Mouse (Mus musculus) MEL (cell line): ENCODE data around the gene Mgat5. TPM values are rescaled to one million over a fixed set of nuclear protein-coding genes. Genes with fewer than 3 reads are reported as not detected.

Source experiments
- DNase-seq: peaks from one replicate; pipeline ENCODE4 v3.0.0; 2011; ENCODE audit warnings: low read depth, low spot score
- H3K27ac ChIP-seq: 2 replicates; pipeline ENCODE4 v1.5.1; 2012; ENCODE audit warnings: low read depth, mild to moderate bottlenecking, control low read depth, low read length, moderate library complexity; ENCODE audit not compliant: control insufficient read depth
- H3K27me3 ChIP-seq, 2 experiments: fragments of 150-350 bp in 1 of 2; sonication (generic) in 1 of 2; 2 replicates each; pipeline ENCODE4 v1.6.1; 2012; ENCODE audit warnings: low read length in 2 of 2, mild to moderate bottlenecking in 2 of 2, improper control_type of control experiment in 1 of 2, moderate library complexity in 1 of 2; ENCODE audit not compliant: insufficient read depth in 2 of 2, control insufficient read depth in 1 of 2
- H3K36me3 ChIP-seq, 2 experiments: 2 replicates each; pipeline ENCODE4 v1.6.1; 2012 to 2014; ENCODE audit warnings: low read length in 2 of 2, improper control_type of control experiment in 1 of 2, inconsistent platforms in 1 of 2, mild to moderate bottlenecking in 1 of 2; ENCODE audit not compliant: insufficient read depth in 2 of 2, control insufficient read depth in 1 of 2
- H3K4me1 ChIP-seq, 2 experiments: fragments of 150-350 bp in 1 of 2; sonication (generic) in 1 of 2; 2 replicates each; pipeline ENCODE4 v1.6.1; 2012; ENCODE audit warnings: low read length in 2 of 2, improper control_type of control experiment in 1 of 2, mild to moderate bottlenecking in 1 of 2; ENCODE audit not compliant: insufficient read depth in 2 of 2, control insufficient read depth in 1 of 2
- H3K4me3 ChIP-seq, 2 experiments: fragments of 150-350 bp in 1 of 2; sonication (generic) in 1 of 2; 2 replicates each; pipeline ENCODE4 v1.5.1; 2012; ENCODE audit warnings: low read depth in 2 of 2, low read length in 2 of 2, mild to moderate bottlenecking in 2 of 2, moderate library complexity in 2 of 2, control low read depth in 1 of 2, improper control_type of control experiment in 1 of 2; ENCODE audit not compliant: control insufficient read depth in 1 of 2, insufficient read depth in 1 of 2
- H3K79me2 ChIP-seq: 2 replicates; pipeline ENCODE4 v1.6.1; 2012; ENCODE audit warnings: mild to moderate bottlenecking, low read length, moderate library complexity; ENCODE audit not compliant: control insufficient read depth, poor library complexity, insufficient read depth
- H3K9ac ChIP-seq: 2 replicates; pipeline ENCODE4 v1.6.1; 2012; ENCODE audit warnings: low read depth, mild to moderate bottlenecking, control low read depth, low read length, moderate library complexity; ENCODE audit not compliant: control insufficient read depth, poor library complexity, severe bottlenecking
- H3K9me3 ChIP-seq: fragments of 150-350 bp; sonication (generic); replicated peaks from 2 replicates; pipeline ENCODE4 v1.6.1; 2012; ENCODE audit warnings: mild to moderate bottlenecking, low read length, improper control_type of control experiment, moderate library complexity; ENCODE audit not compliant: insufficient read depth
- BHLHE40 ChIP-seq: IDR thresholded peaks from 2 replicates; pipeline ENCODE4 v1.6.1; 2012; ENCODE audit warnings: low read depth, mild to moderate bottlenecking, inconsistent platforms, low read length, improper control_type of control experiment, borderline replicate concordance
- CHD1 ChIP-seq: IDR thresholded peaks from 2 replicates; pipeline ENCODE4 v1.6.1; 2012; ENCODE audit warnings: low read depth, mild to moderate bottlenecking, inconsistent platforms, low read length, improper control_type of control experiment
- CHD2 ChIP-seq: IDR thresholded peaks from 2 replicates; pipeline ENCODE4 v1.6.1; 2011; ENCODE audit warnings: low read length, improper control_type of control experiment
- CTCF ChIP-seq, 3 experiments: IDR thresholded peaks in 2 of 3; conservative IDR thresholded peaks in 1 of 3; 2 replicates each; pipeline ENCODE4 v1.5.1; 2011 to 2012; ENCODE audit warnings: low read length in 3 of 3, low read depth in 2 of 3, mild to moderate bottlenecking in 2 of 3, improper control_type of control experiment in 1 of 3, inconsistent platforms in 1 of 3, mixed read lengths in 1 of 3, moderate library complexity in 1 of 3; ENCODE audit not compliant: control insufficient read depth in 1 of 3, insufficient read depth in 1 of 3, poor library complexity in 1 of 3, severe bottlenecking in 1 of 3
- ELF1 ChIP-seq: IDR thresholded peaks from 2 replicates; pipeline ENCODE4 v1.6.1; 2014; ENCODE audit warnings: low read depth, mild to moderate bottlenecking, inconsistent platforms, low read length, improper control_type of control experiment, moderate library complexity
- EP300 ChIP-seq, 2 experiments: IDR thresholded peaks; 2 replicates each; pipeline ENCODE4 v1.6.1; 2011; ENCODE audit warnings: improper control_type of control experiment in 2 of 2, low read length in 2 of 2, low read depth in 1 of 2, mild to moderate bottlenecking in 1 of 2
- ETS1 ChIP-seq: IDR thresholded peaks from 2 replicates; pipeline ENCODE4 v1.6.1; 2012; ENCODE audit warnings: low read depth, mild to moderate bottlenecking, inconsistent platforms, low read length, improper control_type of control experiment, moderate library complexity
- GABPA ChIP-seq: IDR thresholded peaks from 2 replicates; pipeline ENCODE4 v1.6.1; 2012; ENCODE audit warnings: low read depth, mild to moderate bottlenecking, inconsistent platforms, low read length, improper control_type of control experiment, moderate library complexity
- GATA1 ChIP-seq: IDR thresholded peaks from 2 replicates; pipeline ENCODE4 v1.6.1; 2011; ENCODE audit warnings: low read depth, low read length, improper control_type of control experiment
- HCFC1 ChIP-seq: IDR thresholded peaks from 2 replicates; pipeline ENCODE4 v1.6.1; 2012; ENCODE audit warnings: low read depth, mild to moderate bottlenecking, inconsistent platforms, low read length, improper control_type of control experiment, moderate library complexity
- KAT2A ChIP-seq: conservative IDR thresholded peaks from 2 replicates; pipeline ENCODE4 v1.6.1; 2012; ENCODE audit warnings: low read depth, low read length, improper control_type of control experiment, inconsistent platforms
- MAFK ChIP-seq: IDR thresholded peaks from 2 replicates; pipeline ENCODE4 v1.6.1; 2011; ENCODE audit warnings: low read depth, mild to moderate bottlenecking, low read length, improper control_type of control experiment, borderline replicate concordance
- MAX ChIP-seq: IDR thresholded peaks from 2 replicates; pipeline ENCODE4 v1.6.1; 2011; ENCODE audit warnings: low read length, improper control_type of control experiment
- MAZ ChIP-seq: IDR thresholded peaks from 2 replicates; pipeline ENCODE4 v1.6.1; 2012; ENCODE audit warnings: low read depth, mild to moderate bottlenecking, inconsistent platforms, low read length, improper control_type of control experiment
- MEF2A ChIP-seq: IDR thresholded peaks from 2 replicates; pipeline ENCODE4 v1.6.1; 2014; ENCODE audit warnings: low read depth, mild to moderate bottlenecking, inconsistent platforms, low read length, improper control_type of control experiment; ENCODE audit not compliant: poor library complexity, insufficient replicate concordance, severe bottlenecking; ENCODE audit errors: extremely low read depth
- MXI1 ChIP-seq: IDR thresholded peaks from 2 replicates; pipeline ENCODE4 v1.6.1; 2011; ENCODE audit warnings: mild to moderate bottlenecking, low read depth, low read length, improper control_type of control experiment
- MYB ChIP-seq: IDR thresholded peaks from 2 replicates; pipeline ENCODE4 v1.6.1; 2011; ENCODE audit warnings: mild to moderate bottlenecking, low read depth, low read length, improper control_type of control experiment
- MYC ChIP-seq: IDR thresholded peaks from 2 replicates; pipeline ENCODE4 v1.6.1; 2011; ENCODE audit warnings: low read depth, mild to moderate bottlenecking, low read length, improper control_type of control experiment, moderate library complexity
- NELFE ChIP-seq: IDR thresholded peaks from 2 replicates; pipeline ENCODE4 v1.6.1; 2011; ENCODE audit warnings: low read depth, low read length, improper control_type of control experiment
- NRF1 ChIP-seq: IDR thresholded peaks from 2 replicates; pipeline ENCODE4 v1.6.1; 2014; ENCODE audit warnings: low read depth, mild to moderate bottlenecking, inconsistent platforms, low read length, improper control_type of control experiment, moderate library complexity; ENCODE audit not compliant: poor library complexity, insufficient read depth, severe bottlenecking
- POLR2AphosphoS2 ChIP-seq: IDR thresholded peaks from 2 replicates; pipeline ENCODE4 v1.6.1; 2011; ENCODE audit warnings: low read length, improper control_type of control experiment
- POLR2AphosphoS5 ChIP-seq: IDR thresholded peaks from 2 replicates; pipeline ENCODE4 v1.6.1; 2012; ENCODE audit warnings: low read depth, borderline replicate concordance, mild to moderate bottlenecking, inconsistent platforms, low read length, moderate library complexity, mixed read lengths
- RAD21 ChIP-seq: IDR thresholded peaks from 2 replicates; pipeline ENCODE4 v1.6.1; 2011; ENCODE audit warnings: mild to moderate bottlenecking, low read depth, low read length, improper control_type of control experiment
- RCOR1 ChIP-seq: IDR thresholded peaks from 2 replicates; pipeline ENCODE4 v1.6.1; 2012; ENCODE audit warnings: low read depth, mild to moderate bottlenecking, inconsistent platforms, low read length, improper control_type of control experiment
- SIN3A ChIP-seq: IDR thresholded peaks from 2 replicates; pipeline ENCODE4 v1.6.1; 2012; ENCODE audit warnings: low read length, improper control_type of control experiment, inconsistent platforms
- SMC3 ChIP-seq: IDR thresholded peaks from 2 replicates; pipeline ENCODE4 v1.6.1; 2011; ENCODE audit warnings: low read depth, low read length, improper control_type of control experiment
- TAL1 ChIP-seq: IDR thresholded peaks from 2 replicates; pipeline ENCODE4 v1.6.1; 2012; ENCODE audit warnings: mild to moderate bottlenecking, inconsistent platforms, low read length, moderate library complexity, mixed read lengths
- TBP ChIP-seq: IDR thresholded peaks from 2 replicates; pipeline ENCODE4 v1.8.0; 2011; ENCODE audit warnings: low read depth, low read length, improper control_type of control experiment
- UBTF ChIP-seq: IDR thresholded peaks from 2 replicates; pipeline ENCODE4 v1.6.1; 2012; ENCODE audit warnings: low read depth, mild to moderate bottlenecking, inconsistent platforms, low read length, improper control_type of control experiment, moderate library complexity, borderline replicate concordance; ENCODE audit not compliant: insufficient read depth
- USF1 ChIP-seq: IDR thresholded peaks from 2 replicates; pipeline ENCODE4 v1.6.1; 2014; ENCODE audit warnings: low read depth, mild to moderate bottlenecking, inconsistent platforms, low read length, improper control_type of control experiment, moderate library complexity
- USF2 ChIP-seq, 2 experiments: IDR thresholded peaks; 2 replicates each; pipeline ENCODE4 v1.6.1; 2011 to 2012; ENCODE audit warnings: improper control_type of control experiment in 2 of 2, low read length in 2 of 2, borderline replicate concordance in 1 of 2, inconsistent platforms in 1 of 2, low read depth in 1 of 2, mild to moderate bottlenecking in 1 of 2; ENCODE audit not compliant: insufficient read depth in 1 of 2
- ZC3H11A ChIP-seq: IDR thresholded peaks from 2 replicates; pipeline ENCODE4 v1.6.1; 2012; ENCODE audit warnings: low read depth, mild to moderate bottlenecking, inconsistent platforms, low read length, improper control_type of control experiment
- ZKSCAN1 ChIP-seq: IDR thresholded peaks from 2 replicates; pipeline ENCODE4 v1.6.1; 2012; ENCODE audit warnings: low read depth, mild to moderate bottlenecking, inconsistent platforms, low read length, improper control_type of control experiment, moderate library complexity
- ZMIZ1 ChIP-seq: IDR thresholded peaks from 2 replicates; pipeline ENCODE4 v1.6.1; 2012; ENCODE audit warnings: low read depth, mild to moderate bottlenecking, inconsistent platforms, low read length, improper control_type of control experiment, moderate library complexity
- ZNF384 ChIP-seq: IDR thresholded peaks from 2 replicates; pipeline ENCODE4 v1.6.1; 2012; ENCODE audit warnings: low read depth, mild to moderate bottlenecking, inconsistent platforms, low read length, improper control_type of control experiment
- polyA plus RNA-seq, 2 experiments: library from polyadenylated mRNA; stranded (reverse) in 1 of 2; unstranded in 1 of 2; fragments of >175 nt in 1 of 2; fragments of >200 nt in 1 of 2; gene quantifications; 2 replicates each; pipeline versions ENCODE4 v1.2.1 to v1.2.4; 2012; ENCODE audit warnings: low replicate concordance in 2 of 2, low read depth in 1 of 2; ENCODE audit not compliant: insufficient read length in 2 of 2, insufficient read depth in 1 of 2, missing spikeins in 1 of 2
- total RNA-seq: library from RNA; depleted of rRNA; stranded (reverse); fragments of 300-350 nt; gene quantifications from 2 replicates; pipeline ENCODE4 v1.2.3, GENCODE M21; 2012; rRNA removed

Mgat5 gene
- total RNA-seq (9.5 and 12.4 TPM in 2 replicates), polyA plus RNA-seq (1 to 10 TPM in 1 of 2 experiments, not detected in 1; 6.9 TPM)

GRCm38 (mm10) chr1:127204817-127205485, at the start of gene Mgat5:
Gene Mgat5, plus strand, starts transcription at chr1:127205015.
- Histone ChIP-seq H3K79me2 (peaks cover 34% of the 10 kb centered on the region), H3K4me1 (peaks cover 2 to 24% of the 10 kb centered on the region in 2 experiments), H3K27me3 (no peaks in the 10 kb centered on the region), H3K27ac (peak within 1 kb of the TSS; percentile 95), H3K4me3 (peak within 1 kb of the TSS; percentile 81 to 98), H3K9me3 (no peaks in the 10 kb centered on the region), H3K36me3 (peaks cover 0 to 10% of the 10 kb centered on the region in 2 experiments; a peak in 2 of 4 replicates), H3K9ac (peak within 1 kb of the TSS; percentile 77)
- peak; percentile 95 for DNase-seq
- no peak for TF ChIP-seq CHD1
- 0 out of 2 replicates have a peak, but pooled peaks have one; percentile 10 for TF ChIP-seq ZKSCAN1
- no peak for TF ChIP-seq MYB
- peak; percentile 58 for TF ChIP-seq NELFE
- no peak for TF ChIP-seq USF2 (IDR thresholded peaks at IDR 0.05; ENCODE audit: borderline replicate concordance in 1 of 2, insufficient read depth in 1 of 2, low read depth in 1 of 2, low read length in 2 of 2)
- peak; percentile 75 for TF ChIP-seq HCFC1
- TF ChIP-seq CTCF (IDR thresholded peaks at IDR 0.05 in 2 of 3, conservative IDR thresholded peaks at IDR 0.05 in 1 of 3; ENCODE audit: control insufficient read depth in 1 of 3, insufficient read depth in 1 of 3, low read depth in 2 of 3, low read length in 3 of 3, poor library complexity in 1 of 3, severe bottlenecking in 1 of 3), result peak in 2 of 3 experiments; percentile 28; a peak in 3 of 6 replicates
- TF ChIP-seq GABPA, result no peak
- TF ChIP-seq ELF1, result peak; percentile 50
- no peak for TF ChIP-seq BHLHE40
- peak; percentile 47; the same call in 1 of the 2 replicates for TF ChIP-seq TBP
- peak; percentile 51 for TF ChIP-seq MXI1
- peak; percentile 7; the same call in 1 of the 2 replicates for TF ChIP-seq NRF1
- no peak for TF ChIP-seq CHD2
- no peak for TF ChIP-seq ETS1
- no peak for TF ChIP-seq GATA1
- TF ChIP-seq MAFK, result no peak
- TF ChIP-seq RAD21, result peak; percentile 32
- TF ChIP-seq UBTF, result peak; percentile 93; the same call in 1 of the 2 replicates
- TF ChIP-seq KAT2A, result no peak
- no peak for TF ChIP-seq POLR2AphosphoS5
- no peak for TF ChIP-seq EP300 (IDR thresholded peaks at IDR 0.05; ENCODE audit: low read depth in 1 of 2, low read length in 2 of 2)
- TF ChIP-seq SIN3A, result peak; percentile 77
- TF ChIP-seq MYC, result no peak
- TF ChIP-seq MAX, result no peak; the same call in 1 of the 2 replicates
- TF ChIP-seq ZMIZ1, result peak; percentile 63; the same call in 1 of the 2 replicates
- TF ChIP-seq POLR2AphosphoS2, result peak; percentile 39; the same call in 1 of the 2 replicates
- TF ChIP-seq SMC3, result no peak
- no peak for TF ChIP-seq ZNF384
- peak; percentile 20; the same call in 1 of the 2 replicates for TF ChIP-seq ZC3H11A
- TF ChIP-seq MAZ, result peak; percentile 33; the same call in 1 of the 2 replicates
- TF ChIP-seq USF1, result no peak
- no peak for TF ChIP-seq TAL1
- TF ChIP-seq MEF2A, result no peak
- no peak for TF ChIP-seq RCOR1
